Mouse (Mus musculus): ENCODE measurements around the gene Cog4. TPM values are rescaled to one million over a fixed set of nuclear protein-coding genes. Genes with fewer than 3 reads are reported as not detected.

Gene Cog4
- polyA plus RNA-seq (2015; fragmentation: Nextera tagmentation; extraction: Ambion mirVana), result 46.2 and 49.3 TPM in 2 replicates

- DNase-seq (ENCODE audit: low spot score), result peak; percentile 91
These were observed at the start of gene Cog4, which contains the start of gene Sf3b3 for GRCm38 (mm10) chr8:110846405-110847170. Gene Cog4 (plus strand): TSS chr8:110846600. Gene Sf3b3 (minus strand): TSS chr8:110846787.

GRCm38 (mm10) chr8:110797086-110797485 is 49.3 kb upstream of the Cog4 start:
- DNase-seq (ENCODE audit: low spot score), result no peak

DNA sequence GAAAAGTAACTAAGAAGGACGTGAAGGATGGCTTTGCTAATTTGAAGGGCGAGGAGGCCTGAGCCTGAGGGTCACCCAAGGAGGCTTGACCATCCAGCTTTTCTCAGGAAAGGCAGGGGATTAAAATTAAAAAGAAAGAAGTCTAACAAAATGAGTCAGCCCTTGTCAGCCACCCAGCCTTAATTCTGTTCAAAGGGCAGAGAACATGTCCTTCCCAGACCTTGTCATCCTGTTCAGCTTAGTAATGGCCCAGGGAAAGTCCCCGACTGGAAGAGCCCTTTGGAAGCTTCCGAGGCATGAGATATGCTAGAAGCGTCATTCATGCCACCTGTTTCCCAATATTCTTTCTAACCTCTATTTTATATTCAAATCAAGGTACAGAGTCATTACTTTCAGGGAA is 43.4 kb upstream of the Cog4 start:
- no peak for DNase-seq (ENCODE audit: low spot score)

- DNase-seq (ENCODE audit: low spot score), result peak; percentile 53
These were observed 42.5 kb upstream of the Cog4 start for GRCm38 (mm10) chr8:110803856-110804255.

DNA sequence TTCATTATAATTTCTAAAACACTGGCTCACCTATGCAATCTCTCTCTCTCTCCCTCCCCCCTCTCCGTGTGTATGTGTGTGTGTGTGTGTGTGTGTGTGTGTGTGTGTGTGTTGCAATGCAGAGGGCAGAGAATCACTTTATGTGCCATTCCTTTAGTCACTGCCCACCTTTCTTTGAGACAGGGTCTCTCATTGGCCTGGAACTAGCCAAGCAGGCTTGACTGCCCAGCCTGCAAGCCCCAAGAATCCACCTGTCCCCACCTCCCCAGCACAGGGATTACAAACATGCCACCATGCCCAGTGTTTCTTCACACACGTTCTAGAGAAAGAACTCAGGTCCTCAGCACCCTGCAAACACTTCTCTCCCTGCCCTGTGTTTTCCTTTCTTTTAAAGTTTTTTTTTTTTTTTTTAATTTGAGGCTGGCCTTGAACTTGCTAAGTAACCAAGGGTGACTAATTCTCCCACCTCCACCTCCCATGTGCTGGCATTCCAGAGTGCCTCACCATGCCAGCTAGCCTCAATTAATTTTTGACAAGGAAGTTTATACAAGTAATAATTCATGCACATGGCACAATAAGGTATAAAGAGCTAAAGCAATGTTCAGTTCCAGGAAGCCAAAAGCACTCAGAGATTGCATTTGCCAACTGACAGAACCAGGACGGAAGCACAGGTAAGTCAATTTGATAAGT is 41.4 kb upstream of the Cog4 start:
- DNase-seq (ENCODE audit: low spot score), result no peak

GRCm38 (mm10) chr8:110805669-110806068 is 40.7 kb upstream of the Cog4 start, which contains the start of gene Il34:
Gene Il34 (minus strand): TSS chr8:110805924.
- peak; percentile 84 for DNase-seq (ENCODE audit: low spot score)

- peak; percentile 69 for DNase-seq (ENCODE audit: low spot score)
These were observed 40.3 kb upstream of the Cog4 start for GRCm38 (mm10) chr8:110806146-110806545.

GRCm38 (mm10) chr8:110808495-110809472 is 37.6 kb upstream of the Cog4 start:
- no peak for DNase-seq (ENCODE audit: low spot score)

GRCm38 (mm10) chr8:110809831-110810230 is 36.6 kb upstream of the Cog4 start:
- no peak for DNase-seq (ENCODE audit: low spot score)

GRCm38 (mm10) chr8:110810481-110811065 is 35.8 kb upstream of the Cog4 start:
- no peak for DNase-seq (ENCODE audit: low spot score)

DNA sequence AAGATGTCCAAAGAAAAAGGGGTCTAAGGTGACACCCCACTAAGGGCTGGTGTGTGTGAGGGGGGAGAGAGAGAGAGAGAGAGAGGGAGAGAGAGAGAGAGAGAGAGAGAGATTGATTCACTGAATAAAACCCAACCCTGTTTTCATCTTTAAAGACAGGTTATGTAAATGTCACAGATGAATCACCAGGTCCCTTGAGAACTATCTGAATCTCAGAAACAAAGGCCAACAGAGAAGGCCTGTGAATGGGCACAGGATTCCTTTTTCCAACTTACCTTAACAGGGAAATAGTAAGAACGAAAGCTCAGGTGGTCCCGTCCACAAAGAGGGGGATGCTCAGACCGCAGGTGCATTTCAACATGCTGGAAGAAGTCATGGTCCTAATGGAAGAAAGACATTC is 35.3 kb upstream of the Cog4 start:
- no peak for DNase-seq (ENCODE audit: low spot score)

- no peak for DNase-seq (ENCODE audit: low spot score)
These were observed 34.6 kb upstream of the Cog4 start for GRCm38 (mm10) chr8:110811793-110812192.

DNA sequence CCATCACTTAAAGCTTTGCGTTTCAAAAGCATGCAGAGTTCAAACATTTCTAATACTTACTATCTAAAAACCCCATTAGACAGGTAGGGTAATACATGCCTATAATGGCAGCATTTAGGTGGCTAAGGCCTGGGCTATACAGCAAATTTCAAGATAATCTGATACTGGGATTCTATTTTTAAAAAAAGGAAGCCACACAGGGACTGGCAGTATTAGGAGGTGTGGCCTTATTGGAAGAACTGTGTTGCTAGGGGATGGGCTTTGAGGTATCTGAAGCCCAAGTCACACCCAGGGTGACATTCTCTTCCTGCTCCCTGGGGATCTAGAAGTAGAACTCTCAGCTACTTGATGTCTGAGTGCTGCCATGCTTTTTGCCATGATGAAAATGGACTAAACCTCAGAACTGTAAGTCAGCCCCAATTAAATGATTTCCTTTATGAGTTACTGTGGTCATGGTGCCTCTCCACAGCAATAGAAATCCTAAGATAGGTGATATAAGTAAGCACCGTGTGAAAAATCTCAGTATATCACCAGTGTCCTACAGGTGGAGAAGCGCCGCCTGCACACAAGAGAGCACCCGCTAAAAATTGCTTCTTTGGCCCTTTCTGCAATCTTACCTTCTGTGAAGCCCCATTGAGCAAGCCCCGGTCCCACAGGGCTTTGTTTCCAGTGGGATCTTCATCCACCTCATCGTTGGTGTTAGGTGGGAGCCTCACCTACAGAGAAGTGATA is 33.9 kb upstream of the Cog4 start:
- DNase-seq (ENCODE audit: low spot score), result no peak

GRCm38 (mm10) chr8:110813081-110813812 is 33.2 kb upstream of the Cog4 start:
- no peak for DNase-seq (ENCODE audit: low spot score)

- no peak for DNase-seq (ENCODE audit: low spot score)
These were observed 31.1 kb upstream of the Cog4 start for GRCm38 (mm10) chr8:110815308-110815707.

DNA sequence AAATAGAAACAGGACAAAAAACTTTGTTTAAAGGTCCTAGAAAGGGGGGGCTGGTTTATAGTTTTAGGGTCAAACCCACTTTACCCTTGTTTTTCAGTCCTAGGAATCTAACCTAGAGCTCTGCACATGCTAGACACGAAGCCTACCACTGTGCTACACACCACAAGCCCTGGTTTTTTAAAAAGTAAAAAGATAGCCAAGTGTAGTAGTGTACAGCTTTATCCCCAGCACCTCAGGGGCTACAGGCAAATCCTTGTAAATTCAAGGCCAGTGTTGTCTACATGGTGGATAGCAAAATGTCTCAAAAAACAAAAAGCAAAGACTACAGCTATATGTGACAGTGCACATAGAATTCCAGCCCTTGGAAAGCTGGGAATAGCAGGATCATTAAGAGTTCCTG is 29.4 kb upstream of the Cog4 start:
- no peak for DNase-seq (ENCODE audit: low spot score)

DNA sequence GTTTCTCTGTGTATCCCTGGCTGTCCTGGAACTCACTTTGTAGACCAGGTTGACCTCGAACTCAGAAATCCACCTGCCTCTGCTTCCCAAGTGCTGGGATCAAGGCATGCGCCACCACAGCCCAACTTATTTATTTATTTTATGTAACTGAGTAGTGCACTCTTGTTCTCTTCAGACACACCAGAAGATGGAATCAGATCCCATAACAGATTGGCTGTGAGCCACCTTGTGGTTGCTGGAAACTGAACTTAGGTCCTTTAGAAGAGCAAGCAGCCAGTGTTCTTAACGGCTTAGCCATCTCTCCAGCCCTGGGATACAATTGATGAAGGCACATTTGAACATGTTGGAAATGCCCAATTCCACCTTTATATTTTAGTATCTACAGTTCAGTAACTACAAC is 27.8 kb upstream of the Cog4 start:
- no peak for DNase-seq (ENCODE audit: low spot score)

GRCm38 (mm10) chr8:110820257-110820656 is 26.1 kb upstream of the Cog4 start:
- DNase-seq (ENCODE audit: low spot score), result no peak

GRCm38 (mm10) chr8:110821960-110822359 is 24.4 kb upstream of the Cog4 start:
- no peak for DNase-seq (ENCODE audit: low spot score)

GRCm38 (mm10) chr8:110824861-110825260 is 21.5 kb upstream of the Cog4 start:
- DNase-seq (ENCODE audit: low spot score), result no peak

Data from thymus, postnatal 0 days (tissue).